Mouse (Mus musculus): ENCODE results near the gene Fto.

- TF ChIP-seq CTCF (conservative IDR thresholded peaks at IDR 0.05 in 1 of 2, IDR thresholded peaks at IDR 0.05 in 1 of 2; ENCODE audit: low read depth in 2 of 2, low read length in 2 of 2) = no peak
- no peak for TF ChIP-seq UBTF (IDR thresholded peaks at IDR 0.05; ENCODE audit: low read depth, low read length)
- TF ChIP-seq POLR2A (IDR thresholded peaks at IDR 0.05; ENCODE audit: low read depth, low read length) = no peak
- no peak for TF ChIP-seq TCF12 (IDR thresholded peaks at IDR 0.05; ENCODE audit: low read depth, low read length)
- no peak for TF ChIP-seq ZC3H11A (IDR thresholded peaks at IDR 0.05; ENCODE audit: low read depth, low read length)
These were observed 5.8 kb downstream of the Fto start for GRCm38 (mm10) chr8:91318938-91319729.

All from CH12.LX (cell line).